Mouse (Mus musculus) layer of hippocampus, postnatal 10 days (tissue): Measurements from ENCODE around the gene Tbc1d10b. TPM values are rescaled to one million over a fixed set of nuclear protein-coding genes. Genes with fewer than 3 reads are reported as not detected.
"Not testable (repeated sequence)": the region's sequence is repeated elsewhere in the genome, so short reads cannot be mapped to it uniquely, and the experiment has no call there.

Experiments used
- DNase-seq, 2 experiments: peaks; one replicate each; pipeline ENCODE4 v3.0.0; 2021; ENCODE audit warnings: low spot score in 2 of 2
- long read RNA-seq: library from polyadenylated mRNA; stranded (forward); transcript quantifications from one replicate; pipeline ENCODE4 v2.0.0, GENCODE M21; 2023
- total RNA-seq, 2 experiments: library from RNA; stranded (reverse); gene quantifications; 2 replicates each; pipeline ENCODE4 v1.2.3; 2021

Tbc1d10b gene
- total RNA-seq: 10 to 100 TPM; 84.6 to 95.4 TPM
- long read RNA-seq, transcript Tbc1d10b-201 (9 exons, 3,614 nt): major isoform, 39 of 67 reads
- long read RNA-seq, partial matches to known transcripts: 1 of 67 reads
- long read RNA-seq, other reads (novel, unspliced or antisense): 27 of 67 reads

- no peak for DNase-seq
Measured at GRCm38 (mm10) chr7:127208295-127208552, at the start of gene Tbc1d10b. Gene Tbc1d10b, minus strand, starts transcription at chr7:127208468.

GRCm38 (mm10) chr7:127256518-127256917, 48.2 kb upstream of the Tbc1d10b start:
- no peak for DNase-seq

GRCm38 (mm10) chr7:127255965-127256364, 47.7 kb upstream of the Tbc1d10b start:
- DNase-seq: no peak

- no peak for DNase-seq
Measured at GRCm38 (mm10) chr7:127255008-127255407, 46.7 kb upstream of the Tbc1d10b start.

GRCm38 (mm10) chr7:127253821-127254769, 45.8 kb upstream of the Tbc1d10b start:
- DNase-seq: peak; percentile 94 to 95

DNA sequence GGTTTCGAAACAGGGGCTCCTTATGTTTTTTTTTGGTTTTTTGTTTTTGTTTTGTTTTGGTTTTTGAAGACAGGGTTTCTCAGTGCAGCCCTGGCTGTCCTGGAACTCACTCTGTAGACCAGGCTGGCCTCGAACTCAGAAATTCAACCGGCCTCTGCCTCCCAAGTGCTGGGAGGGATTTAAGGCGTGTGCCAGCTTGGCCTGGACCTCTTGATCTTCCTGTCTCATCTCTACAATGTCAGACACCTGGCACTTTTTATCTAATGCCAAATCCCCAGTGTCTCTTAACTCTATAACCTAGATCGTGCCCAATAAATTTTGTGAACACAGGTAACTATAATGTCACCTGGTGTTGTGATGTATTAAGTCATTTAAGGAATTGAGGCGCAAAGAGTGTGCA, 45.1 kb upstream of the Tbc1d10b start:
- no peak for DNase-seq

GRCm38 (mm10) chr7:127252414-127252813, 44.1 kb upstream of the Tbc1d10b start:
- no peak for DNase-seq

- DNase-seq: not testable (repeated sequence)
Measured at GRCm38 (mm10) chr7:127250511-127250910, 42.2 kb upstream of the Tbc1d10b start.

GRCm38 (mm10) chr7:127244658-127245510, 36.6 kb upstream of the Tbc1d10b start:
- no peak for DNase-seq

GRCm38 (mm10) chr7:127243870-127244657, 35.8 kb upstream of the Tbc1d10b start, which contains the start of gene Zfp771:
Gene Zfp771, plus strand, starts transcription at chr7:127244274.
- DNase-seq: peak; percentile 93 to 95

GRCm38 (mm10) chr7:127243361-127243867, 35.1 kb upstream of the Tbc1d10b start:
- no peak for DNase-seq

DNA sequence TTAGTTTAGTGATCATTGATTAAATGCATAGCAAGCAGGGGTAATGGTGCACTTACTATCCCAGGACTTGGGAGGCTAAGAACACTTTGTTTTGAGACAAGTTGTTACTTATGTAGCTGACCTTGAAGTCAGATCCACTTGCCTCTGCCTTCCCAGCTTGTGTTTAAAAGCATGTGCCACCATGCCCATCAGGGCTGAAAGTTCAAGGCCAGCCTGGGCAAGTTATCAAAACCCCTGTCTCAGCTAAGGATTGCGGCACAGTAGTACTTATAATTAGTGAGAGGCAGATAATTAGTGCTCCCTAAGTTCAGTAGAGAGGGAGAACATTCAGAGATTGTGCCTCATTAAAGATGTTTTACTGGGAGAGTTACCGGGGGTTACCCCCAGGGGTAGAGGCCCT, 26.5 kb upstream of the Tbc1d10b start:
- no peak for DNase-seq

DNA sequence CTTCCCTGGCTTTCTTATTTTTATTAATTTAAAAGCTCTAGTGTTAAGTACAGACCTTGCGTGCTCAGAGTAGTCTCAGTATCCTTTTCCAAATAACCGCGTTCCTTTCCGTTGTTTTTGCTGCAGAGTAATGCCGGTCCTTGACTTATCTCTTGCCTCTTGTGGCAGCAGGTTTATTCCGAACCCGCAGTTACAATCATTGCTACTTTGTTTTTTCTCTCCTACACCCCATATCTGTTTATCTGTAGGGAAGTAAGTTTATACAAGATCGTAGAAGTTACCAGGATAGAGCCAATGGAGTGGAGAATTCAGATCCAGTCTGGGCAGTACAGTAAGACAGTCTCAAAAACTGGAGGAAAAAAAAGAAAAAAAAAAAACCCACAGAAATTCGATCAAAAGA, 25.5 kb upstream of the Tbc1d10b start:
- DNase-seq: no peak

- no peak for DNase-seq
Measured at GRCm38 (mm10) chr7:127233368-127233749, 25.1 kb upstream of the Tbc1d10b start.

GRCm38 (mm10) chr7:127232622-127233367, 24.5 kb upstream of the Tbc1d10b start, which contains the start of the genes Zfp553 and Sept1:
Gene Zfp553, plus strand, starts transcription at chr7:127233061.
Gene Sept1, minus strand, starts transcription at chr7:127233130.
- peak; percentile 82 to 89 for DNase-seq

GRCm38 (mm10) chr7:127231826-127232621, 23.8 kb upstream of the Tbc1d10b start:
- DNase-seq: no peak

DNA sequence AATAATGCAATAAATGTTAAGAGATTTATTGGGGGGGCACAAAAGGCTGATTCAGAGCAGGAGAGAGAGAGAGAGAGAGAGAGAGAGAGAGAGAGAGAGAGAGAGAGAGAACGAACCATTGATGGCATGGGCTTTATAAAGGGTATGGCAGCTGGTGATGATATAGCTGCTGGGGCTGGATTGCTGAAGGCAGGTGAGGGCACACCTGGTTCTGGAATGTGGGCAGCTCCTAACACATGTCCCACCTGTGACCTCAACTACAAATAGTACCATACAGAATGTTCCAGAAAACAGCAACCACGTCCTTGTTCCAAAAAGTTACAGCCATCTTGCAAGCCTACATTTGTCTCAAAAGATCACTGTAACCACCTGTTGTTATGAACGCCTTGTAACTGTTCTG, 23.1 kb upstream of the Tbc1d10b start:
- no peak for DNase-seq

DNA sequence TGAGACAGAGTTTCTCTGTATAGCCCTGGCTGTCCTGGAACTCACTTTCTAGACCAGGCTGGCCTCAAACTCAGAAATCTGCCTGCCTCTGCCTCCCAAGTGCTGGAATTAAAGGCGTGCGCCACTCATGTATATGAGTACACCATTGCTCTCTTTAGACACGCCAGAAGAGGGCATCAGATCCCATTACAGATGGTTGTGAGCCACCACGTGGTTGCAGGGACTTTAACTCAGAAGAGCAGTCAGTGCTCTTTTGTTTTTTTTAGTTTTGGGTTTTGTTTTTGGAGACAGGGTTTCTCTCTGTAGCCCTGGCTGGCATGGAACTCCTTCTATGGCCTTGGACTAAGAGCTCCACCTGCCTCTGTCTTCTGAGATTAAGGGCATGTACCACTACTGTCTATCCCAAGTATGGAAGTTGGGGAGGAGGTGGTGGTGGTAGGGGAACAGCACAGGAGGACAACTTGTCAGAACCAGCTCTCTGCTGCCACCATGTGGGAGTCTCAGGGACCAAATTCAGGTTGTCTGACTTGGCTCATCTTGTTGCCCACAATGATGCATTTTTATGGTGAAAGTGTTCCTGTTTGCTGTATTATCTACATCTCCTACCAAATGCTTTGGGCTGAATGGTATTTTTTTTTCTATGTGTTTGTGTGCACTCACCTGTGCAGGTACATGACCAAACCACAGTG, 20.5 kb upstream of the Tbc1d10b start:
- DNase-seq: peak; percentile 87 to 88
